Mouse (Mus musculus) spleen, adult 2 months (tissue): ENCODE results near the gene Polr2h.

Source experiments
- CTCF ChIP-seq: fragments of 200-500 bp; IDR thresholded peaks from 2 replicates; pipeline ENCODE4 v1.5.1; 2011; ENCODE audit warnings: mild to moderate bottlenecking, inconsistent platforms; ENCODE audit not compliant: insufficient read depth, insufficient read length, insufficient replicate concordance; ENCODE audit errors: extremely low read depth
- POLR2A ChIP-seq: fragments of 200-500 bp; IDR thresholded peaks from 2 replicates; pipeline ENCODE4 v1.6.1; 2011; ENCODE audit warnings: low read depth, low read length, inconsistent platforms

GRCm38 (mm10) chr16:20750518-20750917 lies 33.1 kb downstream of the Polr2h start:
- no peak for TF ChIP-seq CTCF
- no peak for TF ChIP-seq POLR2A
